Mouse (Mus musculus): Measurements from ENCODE around the gene Sox18.

GRCm38 (mm10) chr2:181670913-181671311, 528 bp downstream of the Sox18 start:
- no peak for TF ChIP-seq CTCF (IDR thresholded peaks at IDR 0.05)
- TF ChIP-seq POLR2A (IDR thresholded peaks at IDR 0.05; ENCODE audit: insufficient read depth, low read depth, low read length): no peak
